Mouse (Mus musculus) T-helper 2 cell (primary cell): ENCODE measurements at regions not wholly inside any gene's neighbourhood (a gene's known extent, or its start where the extent isn't known, plus 50 kb on each side); places are given as distances from the start of the nearest gene placed in this dataset.

Experiments used
- in situ Hi-C: fragments of 300-600 bp; cut with MboI, MseI; formaldehyde crosslinking; loops from one replicate; pipeline ENCODE4 v1.15.1; 2025; ENCODE audit warnings: high pct_unique_total_duplicates

GRCm38 (mm10) chr10:44945205-44945725, 121.7 kb upstream of the Prep start:
- in situ Hi-C loops: no loop called here

GRCm38 (mm10) chr10:44939403-44939802, 127.6 kb upstream of the Prep start:
- in situ Hi-C loops: no loop called here

GRCm38 (mm10) chr10:44936976-44937500, 130.0 kb upstream of the Prep start:
- in situ Hi-C loops: no loop called here

GRCm38 (mm10) chr10:44930796-44931195, 136.2 kb upstream of the Prep start:
- in situ Hi-C loops: no loop called here

- in situ Hi-C loops: no loop called here
Measured at GRCm38 (mm10) chr10:44913751-44914388, 153.1 kb upstream of the Prep start.

GRCm38 (mm10) chr10:44904520-44904919, 162.5 kb upstream of the Prep start:
- in situ Hi-C loops: no loop called here

- in situ Hi-C loops: no loop called here
Measured at GRCm38 (mm10) chr10:44901203-44901602, 165.8 kb upstream of the Prep start.

GRCm38 (mm10) chr10:44892124-44892523, 174.9 kb upstream of the Prep start:
- in situ Hi-C loops: no loop called here

GRCm38 (mm10) chr10:44887081-44887683, 179.8 kb upstream of the Prep start:
- in situ Hi-C loops: no loop called here

- in situ Hi-C loops: no loop called here
Measured at GRCm38 (mm10) chr10:44881967-44882366, 185.0 kb upstream of the Prep start.

GRCm38 (mm10) chr10:44877076-44877663, 189.8 kb upstream of the Prep start:
- in situ Hi-C loops: no loop called here

- in situ Hi-C loops: no loop called here
Measured at GRCm38 (mm10) chr10:44873642-44874285, 193.2 kb upstream of the Prep start.

- in situ Hi-C loops: no loop called here
Measured at GRCm38 (mm10) chr10:44864191-44864747, 202.7 kb upstream of the Prep start.

GRCm38 (mm10) chr10:44862360-44862674, 204.7 kb upstream of the Prep start:
- in situ Hi-C loops: no loop called here

GRCm38 (mm10) chr10:44861671-44862359, 205.2 kb upstream of the Prep start:
- in situ Hi-C loops: no loop called here

- in situ Hi-C loops: no loop called here
Measured at GRCm38 (mm10) chr10:44857444-44857843, 209.6 kb upstream of the Prep start.

- in situ Hi-C loops: no loop called here
Measured at GRCm38 (mm10) chr10:44854109-44854508, 212.9 kb upstream of the Prep start.

GRCm38 (mm10) chr10:44849016-44849415, 218.0 kb upstream of the Prep start:
- in situ Hi-C loops: no loop called here

- in situ Hi-C loops: no loop called here
Measured at GRCm38 (mm10) chr10:44846765-44847164, 220.2 kb upstream of the Prep start.

- in situ Hi-C loops: no loop called here
Measured at GRCm38 (mm10) chr10:44846149-44846548, 220.9 kb upstream of the Prep start.

GRCm38 (mm10) chr10:44840449-44840848, 226.6 kb upstream of the Prep start:
- in situ Hi-C loops: no loop called here
